32 mouse cellular contexts compared by ENCODE assay signal in genomic region chr9:123935776-123936175, GRCm38 (mm10). TPM values are rescaled to one million over a fixed set of nuclear protein-coding genes. Genes with fewer than 3 reads are reported as not detected.
"Had no signal": no experiment of that assay in that cellular context is flagged by ENCODE, and none has a peak within 500 bp of the region (broad histone marks: within the 10 kb centered on the region; RNA-seq: fewer than 3 reads in every experiment).

No protein-coding gene starts in this region.

- H3K27ac ChIP-seq: kidney, embryonic 15.5 days; left cerebral cortex, adult 2 months; limb, embryonic 10.5 days; limb, embryonic 13.5 days; liver, embryonic 12.5 days; liver, embryonic 15.5 days; lung, embryonic 15.5 days; midbrain, embryonic 10.5 days; midbrain, embryonic 13.5 days had no signal

- H3K27me3 ChIP-seq: kidney, embryonic 15.5 days; limb, embryonic 13.5 days; liver, embryonic 12.5 days; liver, embryonic 15.5 days; lung, embryonic 15.5 days; megakaryocyte, embryonic 14.5 days; midbrain, embryonic 13.5 days had no signal

- H3K9me3 ChIP-seq: kidney, embryonic 15.5 days; limb, embryonic 10.5 days; limb, embryonic 13.5 days; liver, embryonic 12.5 days; liver, embryonic 15.5 days; lung, embryonic 15.5 days; megakaryocyte, embryonic 14.5 days; midbrain, embryonic 10.5 days; midbrain, embryonic 13.5 days had no signal

- ATAC-seq: liver, embryonic 12.5 days; midbrain, embryonic 13.5 days; midbrain, embryonic 16.5 days had no signal

- H3K9ac ChIP-seq: kidney, embryonic 15.5 days; limb, embryonic 13.5 days; liver, embryonic 12.5 days; liver, embryonic 15.5 days; lung, embryonic 15.5 days; midbrain, embryonic 13.5 days had no signal

- H3K4me1 ChIP-seq: kidney, embryonic 15.5 days; limb, embryonic 10.5 days; limb, embryonic 13.5 days; lung, embryonic 15.5 days; midbrain, embryonic 10.5 days; midbrain, embryonic 13.5 days had no signal

- H3K4me3 ChIP-seq: kidney, embryonic 15.5 days; left cerebral cortex, adult 2 months; limb, embryonic 10.5 days; limb, embryonic 13.5 days; liver, embryonic 12.5 days; liver, embryonic 15.5 days; lung, embryonic 15.5 days; megakaryocyte, embryonic 14.5 days; midbrain, embryonic 10.5 days; midbrain, embryonic 13.5 days; myocyte had no signal

- DNase-seq: kidney, adult 8-10 months; kidney, postnatal 10 days; kidney, postnatal 36 days; layer of hippocampus, postnatal 36 days; liver; lung, adult 18-20 months; lung, postnatal 10 days; lung, postnatal 36 days; spleen, adult 18-20 months; thymus, adult 2 months; thymus, postnatal 14 days; thymus, postnatal 4 days had no signal

- H3K36me3 ChIP-seq: kidney, embryonic 15.5 days; limb, embryonic 10.5 days; limb, embryonic 13.5 days; liver, embryonic 12.5 days; liver, embryonic 15.5 days; lung, embryonic 15.5 days; midbrain, embryonic 10.5 days; midbrain, embryonic 13.5 days had no signal

RNA-seq across cellular contexts. Expression of gene Ccr1, which starts 32.7 kb away (rescaled TPM):
- polyA plus RNA-seq: myocyte had no signal

RNA-seq across cellular contexts. Expression of gene Ccr1l1, which starts 42.4 kb away (rescaled TPM):
- total RNA-seq: layer of hippocampus, adult 8-10 months; layer of hippocampus, postnatal 10 days; layer of hippocampus, postnatal 36 days; left cerebral cortex, adult 2 months; left cerebral cortex, postnatal 25 days; monocyte, adult 5-6 weeks had no signal
- polyA plus RNA-seq: kidney, embryonic 15.5 days; limb, embryonic 10.5 days; limb, embryonic 13.5 days; liver, embryonic 12.5 days; liver, embryonic 15.5 days; lung, embryonic 15.5 days; midbrain, embryonic 10.5 days; midbrain, embryonic 13.5 days; midbrain, embryonic 16.5 days; myocyte; neural tube, embryonic 11.5 days; neural tube, embryonic 14.5 days; stomach, embryonic 16.5 days; testis, adult 2 months; thymus, adult 2 months had no signal
